ENCODE assay signal across 13 mouse cellular contexts in genomic region chr3:69348197-69348920, GRCm38 (mm10). TPM values are rescaled to one million over a fixed set of nuclear protein-coding genes. Genes with fewer than 3 reads are reported as not detected.
A peak's percentile ranks its signal among the peaks of the same experiment; 100 is the strongest.
DNase-seq lines count a peak whose midpoint lies in the region; ATAC-seq and TF ChIP-seq lines count a peak whose summit lies in the region.
"Had no signal": no experiment of that assay in that cellular context is flagged by ENCODE, and none has a peak within 500 bp of the region (broad histone marks: within the 10 kb centered on the region; RNA-seq: fewer than 3 reads in every experiment).

No protein-coding gene starts in this region.

- no peaks in the 10 kb centered on the region for H3K36me3 ChIP-seq in heart, embryonic 12.5 days
- no peaks in the 10 kb centered on the region for H3K36me3 ChIP-seq in lung, postnatal 0 days (ENCODE audit: insufficient read depth, low read length)
- H3K36me3 ChIP-seq: embryonic facial prominence, embryonic 12.5 days; G1E had no signal

- 0 out of 2 replicates have a peak, but pooled peaks have one; percentile 33 for ATAC-seq in heart, embryonic 12.5 days (ENCODE audit: insufficient number of reproducible peaks, low FRiP score)
- ATAC-seq in lung, postnatal 0 days = no peak
- ATAC-seq: forebrain, embryonic 14.5 days had no signal

- DNase-seq in heart, postnatal 36 days = no peak
- peak; percentile 41 for DNase-seq in lung, postnatal 0 days (ENCODE audit: low spot score)
- no peak for DNase-seq in lung, adult 18-20 months
- DNase-seq in brain, adult 2 months (ENCODE audit: low read depth, low spot score) = peak; percentile 53
- peak; percentile 24 for DNase-seq in yolk sac, embryonic 10.5 days (ENCODE audit: low spot score)
- no peak for DNase-seq in spleen, postnatal 4 days (ENCODE audit: low spot score in 2 of 2)
- DNase-seq: cerebellum, adult 11 months; kidney, postnatal 14 days; thymus, postnatal 14 days had no signal

- H3K4me1 ChIP-seq in heart, embryonic 12.5 days (replicated peaks) = peaks cover 24% of the 10 kb centered on the region
- H3K4me1 ChIP-seq in lung, postnatal 0 days (ENCODE audit: insufficient read depth, low read depth, low read length) = no peaks in the 10 kb centered on the region
- H3K4me1 ChIP-seq: embryonic facial prominence, embryonic 12.5 days had no signal

- no peaks in the 10 kb centered on the region for H3K9me3 ChIP-seq in heart, embryonic 12.5 days (replicated peaks)
- H3K9me3 ChIP-seq in lung, postnatal 0 days (ENCODE audit: low read length) = no peaks in the 10 kb centered on the region
- H3K9me3 ChIP-seq: embryonic facial prominence, embryonic 12.5 days; G1E had no signal

- intact Hi-C loops in heart, postnatal 36 days (cut with DNase I) = loop anchor here (5.0 kb wide), 1 partner anchor 91 kb away; no protein-coding TSS in a partner anchor

- no peak overlapping the region; the same call in none of the 2 replicates for H3K27ac ChIP-seq in heart, embryonic 12.5 days (ENCODE audit: poor library complexity, severe bottlenecking)
- H3K27ac ChIP-seq in lung, postnatal 0 days (ENCODE audit: low read length) = no peak overlapping the region
- H3K27ac ChIP-seq: embryonic facial prominence, embryonic 12.5 days had no signal

- TF ChIP-seq EP300 in lung, postnatal 0 days (IDR thresholded peaks at IDR 0.05) = no peak

- H3K27me3 ChIP-seq in heart, embryonic 12.5 days (replicated peaks) = no peaks in the 10 kb centered on the region
- H3K27me3 ChIP-seq in lung, postnatal 0 days (replicated peaks; ENCODE audit: insufficient read depth, low read length) = no peaks in the 10 kb centered on the region
- H3K27me3 ChIP-seq: embryonic facial prominence, embryonic 12.5 days had no signal

- peak; percentile 55 for TF ChIP-seq CTCF in lung, postnatal 0 days (IDR thresholded peaks at IDR 0.05)

- no peak overlapping the region for H3K4me3 ChIP-seq in heart, embryonic 12.5 days
- no peak overlapping the region for H3K4me3 ChIP-seq in lung, postnatal 0 days (ENCODE audit: low read depth, low read length)
- H3K4me3 ChIP-seq: embryonic facial prominence, embryonic 12.5 days had no signal

- H3K9ac ChIP-seq in heart, embryonic 12.5 days = no peak overlapping the region
- H3K9ac ChIP-seq in lung, postnatal 0 days (replicated peaks; ENCODE audit: low read depth) = no peak overlapping the region
- H3K9ac ChIP-seq: embryonic facial prominence, embryonic 12.5 days had no signal

- no peak overlapping the region for H3K4me2 ChIP-seq in heart, embryonic 12.5 days
- no peak overlapping the region for H3K4me2 ChIP-seq in lung, postnatal 0 days (replicated peaks; ENCODE audit: low read depth, low read length)
- H3K4me2 ChIP-seq: embryonic facial prominence, embryonic 12.5 days had no signal

- WGBS in heart, embryonic 12.5 days = 71% methylated on average over 11 of the region's 11 CpGs
- 60% methylated on average over 11 of the region's 11 CpGs for WGBS in lung, postnatal 0 days

RNA-seq across cellular contexts. Expression of gene Ppm1l, which starts 31.7 kb away (rescaled TPM):
- 9.8 and 11.8 TPM in 2 replicates for polyA plus RNA-seq in heart, embryonic 12.5 days (2016; fragmentation: Nextera tagmentation; extraction: Ambion mirVana)
- 10 to 100 TPM; 23.4 to 26.3 TPM for total RNA-seq in heart, postnatal 36 days (2021)
- 5.8 and 8.9 TPM in 2 replicates for polyA plus RNA-seq in lung, postnatal 0 days (2015; fragmentation: Nextera tagmentation; extraction: Ambion mirVana)

Comparison
In these comparisons a context has a peak if more than half of its experiments do, and no peak if none do; other contexts are left out.
1. DNase-seq: peak in lung, postnatal 0 days (single experiment), brain, adult 2 months (single experiment) and yolk sac, embryonic 10.5 days (single experiment); none in heart, postnatal 36 days (0 of 2), lung, adult 18-20 months (0 of 2) and spleen, postnatal 4 days (0 of 2).